Mouse (Mus musculus): ENCODE results near the gene Tmem43. TPM values are rescaled to one million over a fixed set of nuclear protein-coding genes. Genes with fewer than 3 reads are reported as not detected.

The Tmem43 gene
- total RNA-seq, 2 experiments from 2014 or later: 28.4 to 32.1 TPM

GRCm38 (mm10) chr6:91533359-91533758 lies 59.9 kb downstream of the Tmem43 start:
- DNase-seq (ENCODE audit: low spot score in 2 of 2): no peak

GRCm38 (mm10) chr6:91533771-91534170 lies 60.3 kb downstream of the Tmem43 start:
- DNase-seq (ENCODE audit: low spot score in 2 of 2): no peak

GRCm38 (mm10) chr6:91534268-91534667 lies 60.8 kb downstream of the Tmem43 start:
- no peak for DNase-seq (ENCODE audit: low spot score in 2 of 2)

GRCm38 (mm10) chr6:91535231-91535630 lies 61.7 kb downstream of the Tmem43 start:
- DNase-seq (ENCODE audit: low spot score in 2 of 2): no peak

- no peak for DNase-seq (ENCODE audit: low spot score in 2 of 2)
These were observed 62.7 kb downstream of the Tmem43 start for GRCm38 (mm10) chr6:91536047-91536765.

Other genes with a start within 250 kb of the Tmem43 start
- gene Wnt7a, start 62.3 kb upstream of the Tmem43 start, total RNA-seq (2021): 10 to 100 TPM; 23.5 to 39.2 TPM
- gene Chchd4, start 157 bp upstream of the Tmem43 start, total RNA-seq (2021): 10 to 100 TPM; 21.6 to 21.9 TPM
- 10 to 100 TPM; 12.6 to 13.7 TPM for gene Xpc, start 42.2 kb downstream of the Tmem43 start, total RNA-seq (2021)
- 10 to 100 TPM; 45.7 to 52.1 TPM for gene Lsm3, start 42.2 kb downstream of the Tmem43 start, total RNA-seq (2021)
- gene Slc6a6, start 210.3 kb downstream of the Tmem43 start, total RNA-seq (2021): 100 to 1,000 TPM; 177 to 193 TPM

All from layer of hippocampus, postnatal 10 days (tissue).